Mouse (Mus musculus) limb, embryonic 13.5 days (tissue): ENCODE data around the gene Cpsf4l. TPM values are rescaled to one million over a fixed set of nuclear protein-coding genes. Genes with fewer than 3 reads are reported as not detected.

Experiments used
- ATAC-seq: fragments of 200-750 bp; cut with Nextera tagmentation; 2 replicates; pipeline ENCODE4 v1.8.0; 2017; ENCODE audit warnings: low read depth, moderate number of reproducible peaks, moderate TSS enrichment; ENCODE audit not compliant: low FRiP score
- H3K27ac ChIP-seq: fragments of 300-500 bp; sonication (generic); 2 replicates; pipeline ENCODE4 v1.5.1; 2015; ENCODE audit warnings: inconsistent platforms, mild to moderate bottlenecking, moderate library complexity
- H3K27me3 ChIP-seq: fragments of 300-500 bp; sonication (generic); 2 replicates; pipeline ENCODE4 v1.6.1; 2015; ENCODE audit warnings: mild to moderate bottlenecking, inconsistent platforms
- H3K36me3 ChIP-seq: fragments of 300-500 bp; sonication (generic); 2 replicates; pipeline ENCODE4 v1.6.1; 2015; ENCODE audit warnings: inconsistent platforms, mild to moderate bottlenecking, moderate library complexity
- H3K4me1 ChIP-seq: fragments of 300-500 bp; sonication (generic); 2 replicates; pipeline ENCODE4 v1.6.1; 2015; ENCODE audit warnings: inconsistent platforms
- H3K4me2 ChIP-seq: fragments of 300-500 bp; sonication (generic); replicated peaks from 2 replicates; pipeline ENCODE4 v1.6.1; 2015; ENCODE audit warnings: inconsistent platforms, mild to moderate bottlenecking, moderate library complexity
- H3K4me3 ChIP-seq: fragments of 300-500 bp; sonication (generic); 2 replicates; pipeline ENCODE4 v1.5.1; 2015; ENCODE audit warnings: moderate library complexity, mild to moderate bottlenecking, inconsistent platforms
- H3K9ac ChIP-seq: fragments of 300-500 bp; sonication (generic); 2 replicates; pipeline ENCODE4 v1.6.1; 2015; ENCODE audit warnings: mild to moderate bottlenecking, inconsistent platforms
- H3K9me3 ChIP-seq: fragments of 300-500 bp; sonication (generic); 2 replicates; pipeline ENCODE4 v1.6.1; 2016; ENCODE audit warnings: inconsistent platforms
- WGBS: fragments of 180-500 bp; shearing (Covaris S2); methylation state at CpG from one replicate; pipeline ENCODE4 v1.1.7; 2015; 5-methylcytosine and 5-hydroxymethylcytosine counted together
- polyA plus RNA-seq: library from polyadenylated mRNA; unstranded; fragments of >200 nt; fragmentation: Nextera tagmentation; extraction: Ambion mirVana; gene quantifications from 2 replicates; pipeline ENCODE4 v1.2.1, GENCODE M21; 2015

Cpsf4l gene
- polyA plus RNA-seq, 1 experiment from 2014 or later: 0.70 TPM

DNA sequence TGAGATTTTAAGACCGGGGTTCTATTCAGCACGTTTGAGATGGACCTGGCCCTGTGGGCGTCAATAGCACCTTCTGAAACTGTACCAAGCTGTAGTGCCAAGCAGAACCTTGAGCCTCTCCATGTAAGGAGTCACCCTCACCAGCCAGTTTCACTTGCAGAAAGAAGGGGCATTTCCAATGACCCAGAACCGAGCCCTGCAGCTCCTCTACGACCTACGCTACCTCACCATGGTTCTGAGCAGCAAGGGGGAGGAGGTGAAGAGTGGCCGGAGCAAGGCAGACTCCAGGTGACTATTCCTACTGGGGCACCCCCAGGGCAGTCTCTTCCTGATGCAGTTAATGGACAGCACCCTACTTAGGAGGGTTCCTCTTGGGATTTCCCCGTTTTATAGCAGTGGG is 51.5 kb downstream of the Cpsf4l start:
- no peaks in the 10 kb centered on the region for H3K9me3 ChIP-seq
- ATAC-seq: no peak
- H3K4me3 ChIP-seq: no peak overlapping the region
- 85% methylated on average over 8 of the region's 8 CpGs for WGBS
- no peaks in the 10 kb centered on the region for H3K27me3 ChIP-seq
- H3K9ac ChIP-seq: no peak overlapping the region; the same call in 1 of the 2 replicates
- H3K4me2 ChIP-seq: no peak overlapping the region
- H3K36me3 ChIP-seq: peaks cover 97% of the 10 kb centered on the region
- H3K4me1 ChIP-seq: peaks cover 24% of the 10 kb centered on the region
- no peak overlapping the region for H3K27ac ChIP-seq

DNA sequence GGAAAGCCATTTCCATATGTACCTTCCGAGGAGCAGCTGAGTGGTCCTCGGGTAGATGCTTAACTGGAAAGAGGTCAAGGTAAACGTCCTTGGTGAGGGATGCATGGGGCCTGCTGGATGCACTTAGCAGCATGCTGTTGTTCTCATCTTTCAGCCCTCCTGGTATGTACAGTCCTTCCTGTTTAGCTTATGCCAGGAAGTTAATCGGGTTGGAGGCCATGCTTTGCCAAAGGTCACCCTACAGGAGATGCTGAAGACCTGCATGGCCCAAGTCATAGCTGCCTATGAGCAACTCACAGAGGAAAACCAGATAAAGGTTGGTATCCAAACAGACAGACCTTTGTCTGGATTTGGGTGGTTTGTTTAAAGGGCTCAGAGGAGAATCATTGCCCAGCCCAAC is 52.6 kb downstream of the Cpsf4l start:
- ATAC-seq: no peak
- no peak overlapping the region for H3K9ac ChIP-seq
- WGBS: 66% methylated on average over 4 of the region's 4 CpGs
- peaks cover 26% of the 10 kb centered on the region for H3K4me1 ChIP-seq
- H3K27me3 ChIP-seq: no peaks in the 10 kb centered on the region
- H3K4me2 ChIP-seq: no peak overlapping the region
- no peak overlapping the region for H3K27ac ChIP-seq
- H3K36me3 ChIP-seq: peaks cover 99% of the 10 kb centered on the region
- H3K4me3 ChIP-seq: no peak overlapping the region
- no peaks in the 10 kb centered on the region for H3K9me3 ChIP-seq

DNA sequence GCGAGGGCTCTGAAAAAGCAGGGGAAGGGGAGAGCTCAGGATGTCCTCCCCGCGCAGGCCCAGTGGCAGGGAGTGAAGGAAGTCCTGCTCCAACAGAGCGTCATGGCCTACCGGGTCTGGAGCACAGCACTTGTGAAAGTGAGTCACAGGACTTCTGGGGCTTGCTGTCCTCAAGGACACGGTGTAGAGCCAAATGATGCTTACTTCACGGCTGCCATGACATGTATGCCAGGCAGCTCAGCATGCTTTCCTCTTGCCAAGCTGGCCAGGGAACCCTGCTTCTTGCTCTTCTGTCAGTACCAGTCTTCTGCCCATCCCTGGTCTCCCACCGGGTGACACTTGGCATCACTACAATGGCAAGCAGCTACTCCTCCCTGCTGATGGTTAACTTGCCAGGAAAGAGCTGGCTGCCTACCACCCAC is 53.3 kb downstream of the Cpsf4l start:
- peaks cover 98% of the 10 kb centered on the region for H3K36me3 ChIP-seq

DNA sequence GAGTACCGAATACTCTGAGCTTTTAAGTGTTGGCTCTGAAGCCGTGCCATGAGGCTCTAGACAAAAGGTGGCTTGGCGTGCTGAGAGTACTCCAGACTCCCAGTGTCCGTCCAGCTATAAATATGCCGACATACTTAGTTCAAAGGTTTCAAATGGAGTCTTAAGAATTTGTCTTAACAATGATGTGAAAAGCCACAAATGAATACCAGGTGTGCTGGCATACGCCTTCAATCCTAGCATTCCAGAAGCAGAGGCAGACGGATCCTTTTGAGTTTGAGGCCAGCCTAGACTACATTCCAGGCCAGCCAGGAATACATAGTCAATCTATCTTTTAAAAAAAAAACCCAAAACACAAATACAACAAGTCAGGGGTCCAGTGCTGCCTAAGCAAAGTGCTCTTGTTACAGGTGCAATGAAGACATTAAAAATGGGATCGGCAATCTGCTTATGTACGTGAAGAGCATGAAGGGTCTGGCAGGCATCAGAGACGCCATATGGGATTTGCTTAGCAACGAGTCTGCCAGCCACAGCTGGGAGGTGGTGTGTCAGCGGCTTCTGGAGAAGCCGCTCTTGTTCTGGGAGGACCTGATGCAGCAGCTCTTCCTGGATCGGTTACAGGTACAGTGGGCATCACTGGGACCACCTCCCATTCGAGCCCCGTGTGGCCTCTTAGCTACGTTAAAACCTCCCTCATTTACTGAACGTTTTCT is 55.1 kb downstream of the Cpsf4l start:
- 32% methylated on average over 18 of the region's 18 CpGs for WGBS

More for the DNA sequence above, 53.3 kb downstream of the Cpsf4l start:
- ATAC-seq: no peak
- 91% methylated on average over 8 of the region's 8 CpGs for WGBS
- H3K27ac ChIP-seq: no peak overlapping the region
- no peak overlapping the region for H3K4me3 ChIP-seq
- no peaks in the 10 kb centered on the region for H3K27me3 ChIP-seq
- no peaks in the 10 kb centered on the region for H3K9me3 ChIP-seq
- H3K9ac ChIP-seq: no peak overlapping the region
- H3K4me1 ChIP-seq: peaks cover 33% of the 10 kb centered on the region
- no peak overlapping the region for H3K4me2 ChIP-seq

DNA sequence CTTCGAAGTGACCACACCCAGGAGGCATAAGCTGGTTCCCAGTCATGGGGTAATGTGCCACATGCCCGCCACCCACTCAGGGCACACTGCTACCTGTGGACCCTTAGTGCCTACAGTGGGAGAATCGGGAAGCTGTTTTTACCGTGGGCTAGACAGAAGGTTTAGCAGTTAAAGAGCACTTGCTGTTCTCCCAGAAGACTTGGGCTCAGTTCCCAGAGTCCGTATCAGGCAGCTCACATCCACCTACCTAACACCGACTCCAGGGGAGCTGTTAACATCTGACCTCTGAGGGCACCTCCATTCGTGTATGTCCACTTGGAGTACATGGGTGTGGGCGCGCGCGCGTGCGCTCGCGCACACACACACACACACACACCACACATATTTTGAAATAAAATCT is 55.7 kb downstream of the Cpsf4l start:
- WGBS: 68% methylated on average over 15 of the region's 15 CpGs
- ATAC-seq: no peak
- H3K9ac ChIP-seq: 0 out of 2 replicates have a peak overlapping the region, but pooled peaks have one; percentile 13
- peak overlapping the region; percentile 83 for H3K27ac ChIP-seq
- H3K4me3 ChIP-seq: no peak overlapping the region
- peaks cover 49% of the 10 kb centered on the region for H3K4me1 ChIP-seq
- H3K4me2 ChIP-seq: no peak overlapping the region
- no peaks in the 10 kb centered on the region for H3K27me3 ChIP-seq
- H3K36me3 ChIP-seq: peaks cover 74% of the 10 kb centered on the region
- H3K9me3 ChIP-seq: no peaks in the 10 kb centered on the region

More for the DNA sequence above, 55.1 kb downstream of the Cpsf4l start:
- no peak overlapping the region for H3K4me3 ChIP-seq
- H3K9me3 ChIP-seq: no peaks in the 10 kb centered on the region
- H3K9ac ChIP-seq: no peak overlapping the region
- H3K27me3 ChIP-seq: no peaks in the 10 kb centered on the region
- H3K4me1 ChIP-seq: peaks cover 49% of the 10 kb centered on the region
- no peak for ATAC-seq
- peak overlapping the region; percentile 83 for H3K27ac ChIP-seq
- H3K36me3 ChIP-seq: peaks cover 80% of the 10 kb centered on the region
- no peak overlapping the region for H3K4me2 ChIP-seq

DNA sequence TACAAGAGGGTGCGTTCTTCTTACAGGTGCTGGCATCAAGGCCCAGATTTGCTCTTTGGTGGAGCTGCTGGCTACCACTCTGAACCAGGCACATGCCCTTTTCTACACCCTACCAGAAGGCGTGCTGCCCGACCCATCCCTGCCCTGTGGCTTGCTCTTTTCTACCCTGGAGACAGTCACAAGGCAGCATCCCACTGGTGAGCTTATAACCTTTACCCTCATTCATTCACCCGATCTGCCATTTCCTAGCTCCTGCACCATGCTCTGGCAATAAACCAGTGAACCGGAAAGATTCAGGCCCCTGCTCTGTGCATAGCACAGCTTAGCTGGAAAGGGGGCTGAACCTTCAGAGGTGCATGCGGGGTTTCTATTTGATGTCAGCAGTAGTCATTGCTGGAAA is 57.3 kb downstream of the Cpsf4l start:
- Histone ChIP-seq H3K4me3 (no peak overlapping the region), H3K36me3 (peaks cover 58% of the 10 kb centered on the region), H3K9ac (no peak overlapping the region), H3K27me3 (no peaks in the 10 kb centered on the region), H3K9me3 (no peaks in the 10 kb centered on the region), H3K4me2 (no peak overlapping the region), H3K4me1 (peaks cover 62% of the 10 kb centered on the region), H3K27ac (no peak overlapping the region)
- WGBS: 87% methylated on average over 6 of the region's 6 CpGs
- no peak for ATAC-seq

DNA sequence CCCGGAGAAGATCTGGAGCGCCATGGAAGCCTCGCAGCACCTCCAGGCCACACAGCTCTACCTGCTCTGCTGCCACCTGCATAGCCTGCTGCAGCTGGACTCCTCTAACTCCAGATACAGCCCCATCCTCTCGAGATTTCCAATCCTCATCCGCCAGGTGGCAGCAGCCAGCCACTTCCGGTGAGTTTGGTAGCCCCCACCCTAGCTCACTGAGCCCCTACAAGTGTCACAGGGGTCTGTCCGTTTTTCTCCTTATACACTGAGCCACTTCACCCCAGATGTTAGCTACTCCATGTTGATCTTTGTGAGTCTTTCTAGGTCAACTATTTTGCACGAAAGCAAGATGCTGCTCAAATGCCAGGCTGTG is 57.9 kb downstream of the Cpsf4l start:
- Histone ChIP-seq H3K9me3 (no peaks in the 10 kb centered on the region), H3K27me3 (no peaks in the 10 kb centered on the region), H3K4me1 (peaks cover 62% of the 10 kb centered on the region), H3K4me2 (0 out of 2 replicates have a peak overlapping the region, but pooled peaks have one; percentile 68), H3K4me3 (no peak overlapping the region), H3K9ac (no peak overlapping the region), H3K27ac (no peak overlapping the region), H3K36me3 (peaks cover 52% of the 10 kb centered on the region)
- ATAC-seq: no peak
- 49% methylated on average over 8 of the region's 8 CpGs for WGBS

DNA sequence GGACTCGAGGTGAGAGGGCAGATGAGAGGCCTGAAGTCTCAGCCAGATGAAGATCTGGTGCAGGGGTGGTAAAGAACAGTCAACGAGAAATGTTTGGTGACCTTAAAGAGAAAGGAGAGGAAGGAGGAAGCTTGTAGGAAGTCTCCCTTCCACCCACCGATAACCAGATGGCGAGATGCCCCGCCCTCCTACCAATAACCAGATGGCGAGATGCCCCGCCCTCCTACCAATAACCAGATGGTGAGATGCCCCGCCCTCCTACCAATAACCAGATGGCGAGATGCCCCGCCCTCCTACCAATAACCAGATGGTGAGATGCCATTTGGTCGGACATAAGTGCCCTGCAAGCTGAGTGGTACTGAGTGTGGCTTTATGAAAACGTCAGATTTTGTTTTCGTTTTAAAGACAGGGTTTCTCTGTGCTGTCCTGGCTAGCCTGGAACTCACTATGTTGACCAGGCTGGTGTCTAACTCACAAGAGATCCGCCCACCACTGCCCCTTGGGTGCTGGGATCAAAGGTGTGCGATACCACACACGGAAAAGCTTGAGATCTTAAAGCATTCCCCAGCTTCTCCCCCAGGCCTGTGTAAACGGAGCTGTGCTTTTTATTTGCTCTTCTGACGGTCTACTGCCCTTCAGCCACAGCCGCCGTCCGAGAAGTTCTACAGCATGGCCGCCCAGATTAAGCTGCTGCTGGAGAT is 58.5 kb downstream of the Cpsf4l start:
- Histone ChIP-seq H3K4me3 (peak overlapping the region; percentile 90; the same call in 1 of the 2 replicates), H3K9me3 (no peaks in the 10 kb centered on the region), H3K27ac (no peak overlapping the region), H3K4me2 (peak overlapping the region; percentile 68), H3K4me1 (peaks cover 62% of the 10 kb centered on the region), H3K9ac (no peak overlapping the region), H3K27me3 (no peaks in the 10 kb centered on the region), H3K36me3 (peaks cover 47% of the 10 kb centered on the region)
- 47% methylated on average over 22 of the region's 22 CpGs for WGBS
- no peak for ATAC-seq

DNA sequence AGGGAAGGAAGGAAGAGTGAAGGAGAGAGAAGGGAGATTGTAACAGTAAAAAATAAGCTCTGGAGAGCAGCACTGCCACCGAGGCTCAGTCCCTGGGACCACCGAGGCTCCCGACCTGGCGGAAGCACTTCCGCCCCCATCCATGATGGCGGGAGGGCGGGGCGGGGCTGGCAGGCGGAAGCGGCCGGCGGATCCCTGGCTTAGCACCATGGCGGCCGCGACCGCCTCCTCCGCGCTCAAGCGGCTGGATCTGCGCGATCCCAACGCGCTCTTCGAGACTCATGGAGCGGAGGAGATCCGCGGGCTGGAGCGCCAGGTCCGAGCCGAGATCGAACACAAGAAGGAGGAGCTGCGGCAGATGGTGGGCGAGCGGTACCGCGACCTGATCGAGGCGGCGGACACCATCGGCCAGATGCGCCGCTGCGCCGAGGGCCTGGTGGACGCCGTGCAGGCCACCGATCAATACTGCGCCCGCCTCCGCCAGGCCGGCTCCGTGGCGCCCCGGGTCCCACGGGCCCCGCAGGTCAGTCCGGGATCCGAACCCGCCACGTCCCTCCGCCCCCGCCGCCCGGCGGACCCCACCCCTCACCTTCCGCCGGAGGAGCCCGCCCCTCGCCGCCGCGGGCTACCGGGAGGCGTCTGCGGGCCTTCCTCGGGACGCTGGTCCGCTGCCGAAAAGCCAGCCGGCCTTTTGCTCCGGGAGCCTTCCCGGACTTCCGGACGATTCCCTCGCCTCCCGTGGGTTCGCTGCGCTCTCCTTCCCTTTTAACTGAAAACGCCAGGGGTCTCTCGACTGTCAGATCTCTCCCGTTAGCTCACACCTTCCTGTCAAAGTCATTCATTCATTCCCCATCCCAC is 60.2 kb downstream of the Cpsf4l start, which contains the start of gene Slc39a11:
Gene Slc39a11 (minus strand): TSS at position 727 of the 858 bp plus-strand sequence.
- H3K4me3 ChIP-seq: peak within 1 kb of the TSS; percentile 90
- no peaks in the 10 kb centered on the region for H3K27me3 ChIP-seq
- peaks cover 51% of the 10 kb centered on the region for H3K4me1 ChIP-seq
- under 1% methylated on average over 85 of the region's 91 CpGs for WGBS
- H3K9ac ChIP-seq: peak within 1 kb of the TSS; percentile 93
- H3K9me3 ChIP-seq: 0 out of 2 replicates have a peak, but pooled peaks cover 4% of the 10 kb centered on the region
- H3K36me3 ChIP-seq: peaks cover 30% of the 10 kb centered on the region
- peak within 1 kb of the TSS; percentile 68 for H3K4me2 ChIP-seq
- ATAC-seq: peak; percentile 78
- peak within 1 kb of the TSS; percentile 82; the same call in 1 of the 2 replicates for H3K27ac ChIP-seq

DNA sequence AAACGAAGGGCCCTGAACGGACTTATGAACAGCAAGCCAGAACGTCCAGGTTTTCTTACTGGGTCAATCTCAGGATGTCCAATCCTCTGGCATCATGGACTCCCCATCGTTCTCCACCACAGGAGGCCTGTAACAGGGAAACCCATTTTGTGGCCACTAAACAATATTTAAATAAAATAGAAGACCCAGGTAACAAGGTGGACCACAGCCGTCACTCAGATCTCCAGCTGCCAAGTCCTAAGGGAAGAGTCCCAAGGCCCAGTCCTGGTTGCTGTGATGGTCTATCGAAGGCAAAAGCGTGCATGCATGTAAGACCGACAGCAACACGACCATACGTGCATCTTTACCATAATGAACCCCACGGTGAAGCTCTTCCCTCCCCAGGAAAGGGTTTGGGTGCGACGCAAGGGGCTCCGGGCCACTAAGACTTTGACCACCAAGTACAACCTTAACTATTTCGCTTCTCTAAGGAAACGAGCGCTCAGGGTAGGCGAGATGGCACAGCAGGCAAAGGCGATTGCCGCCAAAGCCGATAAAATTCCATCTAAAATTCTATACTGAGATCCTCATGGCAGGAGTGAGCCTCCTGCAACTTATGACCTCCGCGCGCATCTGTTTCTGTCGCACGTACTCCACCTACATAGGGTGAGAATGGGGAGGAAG is 61.0 kb downstream of the Cpsf4l start, which contains the start of gene Cog1:
Gene Cog1 (plus strand): TSS at position 480 of the 663 bp plus-strand sequence.
- H3K27ac ChIP-seq: peak within 1 kb of the TSS; percentile 82; the same call in 1 of the 2 replicates
- peak within 1 kb of the TSS; percentile 90 for H3K4me3 ChIP-seq
- no peaks in the 10 kb centered on the region for H3K27me3 ChIP-seq
- H3K4me2 ChIP-seq: peak within 1 kb of the TSS; percentile 68
- WGBS: 45% methylated on average over 26 of the region's 26 CpGs
- 0 out of 2 replicates have a peak, but pooled peaks cover 4% of the 10 kb centered on the region for H3K9me3 ChIP-seq
- peak within 1 kb of the TSS; percentile 93 for H3K9ac ChIP-seq
- H3K4me1 ChIP-seq: peaks cover 43% of the 10 kb centered on the region
- ATAC-seq: no peak
- H3K36me3 ChIP-seq: peaks cover 22% of the 10 kb centered on the region
